Mouse (Mus musculus): ENCODE measurements around the gene Dctpp1.

The Dctpp1 gene

GRCm38 (mm10) chr7:127208553-127209438 lies 51.7 kb downstream of the Dctpp1 start, which contains the start of gene Mylpf:
TSS of gene Mylpf (plus strand) at chr7:127208890.
- DNase-seq (ENCODE audit: low spot score): peak; percentile 89

- DNase-seq (ENCODE audit: low spot score): no peak
Measured at GRCm38 (mm10) chr7:127208295-127208552, 52.3 kb downstream of the Dctpp1 start, which contains the start of gene Tbc1d10b. TSS of gene Tbc1d10b (minus strand) at chr7:127208468.

GRCm38 (mm10) chr7:127207374-127208294 lies 52.9 kb downstream of the Dctpp1 start:
- DNase-seq (ENCODE audit: low spot score): peak; percentile 26

All from urinary bladder, postnatal 25 days (tissue).